Mouse (Mus musculus) kidney, embryonic 14.5 days (tissue): ENCODE measurements at regions not wholly inside any gene's neighbourhood (a gene's known extent, or its start where the extent isn't known, plus 50 kb on each side); places are given as distances from the start of the nearest gene placed in this dataset.

Source experiments
- ATAC-seq: fragments of 200-750 bp; cut with Nextera tagmentation; 2 replicates; pipeline ENCODE4 v1.8.0; 2017; ENCODE audit warnings: moderate number of reproducible peaks, mild to moderate bottlenecking, moderate TSS enrichment, moderate library complexity; ENCODE audit not compliant: low FRiP score, low TSS enrichment
- H3K27ac ChIP-seq: fragments of 300-500 bp; sonication (generic); 2 replicates; pipeline ENCODE4 v1.5.1; 2014; ENCODE audit warnings: low read depth, mild to moderate bottlenecking, low read length, moderate library complexity, mixed read lengths
- H3K27me3 ChIP-seq: fragments of 300-500 bp; sonication (generic); 2 replicates; pipeline ENCODE4 v1.6.1; 2014; ENCODE audit warnings: mild to moderate bottlenecking, low read length; ENCODE audit not compliant: control insufficient read depth, insufficient read depth
- H3K36me3 ChIP-seq: fragments of 300-500 bp; sonication (generic); 2 replicates; pipeline ENCODE4 v1.6.1; 2014; ENCODE audit warnings: low read length, mixed read lengths; ENCODE audit not compliant: control insufficient read depth, insufficient read depth
- H3K4me1 ChIP-seq: fragments of 300-500 bp; sonication (generic); 2 replicates; pipeline ENCODE4 v1.6.1; 2014; ENCODE audit warnings: low read length, mixed read lengths; ENCODE audit not compliant: control insufficient read depth, insufficient read depth
- H3K4me2 ChIP-seq: fragments of 300-500 bp; sonication (generic); replicated peaks from 2 replicates; pipeline ENCODE4 v1.6.1; 2014; ENCODE audit warnings: low read depth, mild to moderate bottlenecking, low read length
- H3K4me3 ChIP-seq: fragments of 300-500 bp; sonication (generic); 2 replicates; pipeline ENCODE4 v1.5.1; 2014; ENCODE audit warnings: mild to moderate bottlenecking, low read length
- H3K9ac ChIP-seq: fragments of 300-500 bp; sonication (generic); 2 replicates; pipeline ENCODE4 v1.6.1; 2014; ENCODE audit warnings: low read depth, mild to moderate bottlenecking, low read length, moderate library complexity
- H3K9me3 ChIP-seq: fragments of 300-500 bp; sonication (generic); 2 replicates; pipeline ENCODE4 v1.6.1; 2016; ENCODE audit warnings: low read length; ENCODE audit not compliant: control insufficient read depth
- WGBS: fragments of 180-500 bp; shearing (Covaris S2); extraction: QIAGEN DNeasy Blood & Tissue Kit; methylation state at CpG from one replicate; pipeline ENCODE4 v1.1.7; 2014; 5-methylcytosine and 5-hydroxymethylcytosine counted together

GRCm38 (mm10) chr4:54282934-54283333 lies 457.1 kb downstream of the Tmem38b start:
- no peak overlapping the region for H3K27ac ChIP-seq
- no peak for ATAC-seq
- H3K36me3 ChIP-seq, result no peaks in the 10 kb centered on the region
- H3K4me3 ChIP-seq, result no peak overlapping the region
- no peak overlapping the region for H3K4me2 ChIP-seq
- no peak overlapping the region for H3K9ac ChIP-seq
- 92% methylated on average over 13 of the region's 13 CpGs for WGBS
- no peaks in the 10 kb centered on the region for H3K4me1 ChIP-seq
- no peaks in the 10 kb centered on the region for H3K27me3 ChIP-seq
- H3K9me3 ChIP-seq, result no peaks in the 10 kb centered on the region

GRCm38 (mm10) chr4:54313804-54314203 lies 488.0 kb downstream of the Tmem38b start:
- Histone ChIP-seq H3K27ac (no peak overlapping the region), H3K27me3 (no peaks in the 10 kb centered on the region), H3K9ac (no peak overlapping the region), H3K4me1 (no peaks in the 10 kb centered on the region), H3K9me3 (no peaks in the 10 kb centered on the region), H3K36me3 (no peaks in the 10 kb centered on the region), H3K4me2 (no peak overlapping the region), H3K4me3 (no peak overlapping the region)
- ATAC-seq, result no peak
- WGBS, result 80% methylated on average over 1 of the region's 1 CpGs

GRCm38 (mm10) chr4:54324851-54325250 lies 499.0 kb downstream of the Tmem38b start:
- WGBS, result 70% methylated on average over 5 of the region's 5 CpGs
- Histone ChIP-seq H3K27ac (no peak overlapping the region), H3K27me3 (no peaks in the 10 kb centered on the region), H3K9ac (no peak overlapping the region), H3K4me2 (no peak overlapping the region), H3K4me3 (no peak overlapping the region), H3K36me3 (no peaks in the 10 kb centered on the region), H3K9me3 (no peaks in the 10 kb centered on the region), H3K4me1 (no peaks in the 10 kb centered on the region)
- ATAC-seq, result no peak

- Histone ChIP-seq H3K27ac (no peak overlapping the region), H3K4me2 (no peak overlapping the region), H3K4me3 (no peak overlapping the region), H3K27me3 (no peaks in the 10 kb centered on the region), H3K9ac (no peak overlapping the region), H3K4me1 (no peaks in the 10 kb centered on the region), H3K36me3 (no peaks in the 10 kb centered on the region), H3K9me3 (no peaks in the 10 kb centered on the region)
- WGBS, result 86% methylated on average over 5 of the region's 5 CpGs
- no peak for ATAC-seq
Measured at GRCm38 (mm10) chr4:54328273-54328672, 502.4 kb downstream of the Tmem38b start.

GRCm38 (mm10) chr4:54328711-54329427 lies 503.0 kb downstream of the Tmem38b start:
- no peaks in the 10 kb centered on the region for H3K27me3 ChIP-seq
- no peak overlapping the region for H3K4me2 ChIP-seq
- H3K27ac ChIP-seq, result no peak overlapping the region
- no peaks in the 10 kb centered on the region for H3K4me1 ChIP-seq
- H3K36me3 ChIP-seq, result no peaks in the 10 kb centered on the region
- 84% methylated on average over 17 of the region's 17 CpGs for WGBS
- no peak for ATAC-seq
- H3K4me3 ChIP-seq, result no peak overlapping the region
- no peak overlapping the region for H3K9ac ChIP-seq
- no peaks in the 10 kb centered on the region for H3K9me3 ChIP-seq

- H3K9me3 ChIP-seq, result no peaks in the 10 kb centered on the region
- 80% methylated on average over 3 of the region's 3 CpGs for WGBS
- ATAC-seq, result no peak
Measured at GRCm38 (mm10) chr4:54330686-54331085, 504.8 kb downstream of the Tmem38b start.

GRCm38 (mm10) chr4:54331588-54332211 lies 505.9 kb downstream of the Tmem38b start:
- H3K36me3 ChIP-seq, result no peaks in the 10 kb centered on the region
- no peaks in the 10 kb centered on the region for H3K4me1 ChIP-seq
- no peak overlapping the region for H3K27ac ChIP-seq
- no peak overlapping the region for H3K4me2 ChIP-seq
- no peak overlapping the region for H3K4me3 ChIP-seq
- H3K9ac ChIP-seq, result no peak overlapping the region
- no peaks in the 10 kb centered on the region for H3K27me3 ChIP-seq
- 57% methylated on average over 12 of the region's 12 CpGs for WGBS
- no peak for ATAC-seq
- H3K9me3 ChIP-seq, result no peaks in the 10 kb centered on the region

More at GRCm38 (mm10) chr4:54330686-54331085, 504.8 kb downstream of the Tmem38b start:
- Histone ChIP-seq H3K27me3 (no peaks in the 10 kb centered on the region), H3K27ac (no peak overlapping the region), H3K4me2 (no peak overlapping the region), H3K9ac (no peak overlapping the region), H3K4me3 (no peak overlapping the region), H3K36me3 (no peaks in the 10 kb centered on the region), H3K4me1 (no peaks in the 10 kb centered on the region)

- Histone ChIP-seq H3K27me3 (no peaks in the 10 kb centered on the region), H3K27ac (no peak overlapping the region), H3K9me3 (no peaks in the 10 kb centered on the region), H3K36me3 (no peaks in the 10 kb centered on the region), H3K4me2 (no peak overlapping the region), H3K4me1 (no peaks in the 10 kb centered on the region), H3K4me3 (no peak overlapping the region), H3K9ac (no peak overlapping the region)
- WGBS, result 87% methylated on average over 7 of the region's 7 CpGs
- ATAC-seq, result no peak
Measured at GRCm38 (mm10) chr4:54332261-54332660, 506.4 kb downstream of the Tmem38b start.

- 44% methylated on average over 1 of the region's 1 CpGs for WGBS
- Histone ChIP-seq H3K9ac (no peak overlapping the region), H3K36me3 (no peaks in the 10 kb centered on the region), H3K27me3 (no peaks in the 10 kb centered on the region), H3K4me2 (no peak overlapping the region), H3K4me3 (no peak overlapping the region), H3K9me3 (no peaks in the 10 kb centered on the region), H3K27ac (no peak overlapping the region), H3K4me1 (no peaks in the 10 kb centered on the region)
- ATAC-seq, result no peak
Measured at GRCm38 (mm10) chr4:54338556-54338955, 512.7 kb downstream of the Tmem38b start.
